Mouse (Mus musculus): ENCODE data around the gene Olfr553. TPM values are rescaled to one million over a fixed set of nuclear protein-coding genes. Genes with fewer than 3 reads are reported as not detected.

The Olfr553 gene
- total and polyA plus RNA-seq, 3 experiments = not detected

- H3K4me2 ChIP-seq (ENCODE audit: insufficient read depth, low read depth, poor library complexity, severe bottlenecking) = no peak within 1 kb of the TSS
- no peak for TF ChIP-seq MEF2A (IDR thresholded peaks at IDR 0.05; ENCODE audit: borderline replicate concordance, low read depth, low read length)
- no peak for TF ChIP-seq MAX (IDR thresholded peaks at IDR 0.05; ENCODE audit: low read length)
- no peak for TF ChIP-seq MYC (IDR thresholded peaks at IDR 0.05; ENCODE audit: low read depth, low read length)
- TF ChIP-seq GABPA (IDR thresholded peaks at IDR 0.05; ENCODE audit: insufficient replicate concordance, low read depth, low read length) = no peak
- TF ChIP-seq NRF1 (IDR thresholded peaks at IDR 0.05; ENCODE audit: low read depth, low read length) = no peak
- H3K27ac ChIP-seq (ENCODE audit: insufficient read depth, low read depth) = no peak within 1 kb of the TSS
- DNase-seq (ENCODE audit: extremely low read depth) = no peak
- dilution Hi-C loops (cut with MboI; ENCODE audit: extremely low pct_ligation_motif_present, extremely low pct_unique_long_range_greater_than_20kb, low sequenced_read_pairs) = no loop called here
- no peak within 1 kb of the TSS for H3K4me3 ChIP-seq (replicated peaks in 1 of 3; ENCODE audit: low read depth in 2 of 3, low read length in 2 of 3, poor library complexity in 1 of 3)
- H3K79me2 ChIP-seq (replicated peaks; ENCODE audit: control insufficient read depth, extremely low read depth, insufficient read depth, poor library complexity, severe bottlenecking) = no peaks in the 10 kb centered on the region
- H3K4me1 ChIP-seq (ENCODE audit: control insufficient read depth in 1 of 2, insufficient read depth in 2 of 2) = peaks cover 0 to 9% of the 10 kb centered on the region in 2 experiments; a peak in 2 of 4 replicates
- no peaks in the 10 kb centered on the region for H3K27me3 ChIP-seq (replicated peaks)
- H3K9ac ChIP-seq (ENCODE audit: insufficient read depth, low read depth) = no peak within 1 kb of the TSS
- no peaks in the 10 kb centered on the region for H3K36me3 ChIP-seq (replicated peaks in 1 of 2; ENCODE audit: control insufficient read depth in 1 of 2, insufficient read depth in 1 of 2, low read length in 1 of 2)
- H3K9me3 ChIP-seq (replicated peaks; ENCODE audit: low read length) = no peaks in the 10 kb centered on the region
- in situ Hi-C loops (cut with MboI; ENCODE audit: low pct_ligation_motif_present, low pct_unique_long_range_greater_than_20kb, low sequenced_read_pairs) = no loop called here
Measured at GRCm38 (mm10) chr7:102591786-102592185, 26.2 kb downstream of the Olfr553 start, which contains the start of gene Olfr551. Gene Olfr551, minus strand, starts transcription at chr7:102591886.

- H3K9me3 ChIP-seq (replicated peaks; ENCODE audit: low read length) = no peaks in the 10 kb centered on the region
- no peak overlapping the region for H3K4me3 ChIP-seq (replicated peaks in 1 of 3; ENCODE audit: low read depth in 2 of 3, low read length in 2 of 3, poor library complexity in 1 of 3)
- H3K27ac ChIP-seq (ENCODE audit: insufficient read depth, low read depth) = no peak overlapping the region
- no peaks in the 10 kb centered on the region for H3K36me3 ChIP-seq (replicated peaks in 1 of 2; ENCODE audit: control insufficient read depth in 1 of 2, insufficient read depth in 1 of 2, low read length in 1 of 2)
- no peaks in the 10 kb centered on the region for H3K27me3 ChIP-seq (replicated peaks)
- H3K4me1 ChIP-seq (ENCODE audit: control insufficient read depth in 1 of 2, insufficient read depth in 2 of 2) = no peaks in the 10 kb centered on the region
- dilution Hi-C loops (cut with MboI; ENCODE audit: extremely low pct_ligation_motif_present, extremely low pct_unique_long_range_greater_than_20kb, low sequenced_read_pairs) (no loop called here), in situ Hi-C loops (cut with MboI; ENCODE audit: low pct_ligation_motif_present, low pct_unique_long_range_greater_than_20kb, low sequenced_read_pairs) (no loop called here)
- H3K79me2 ChIP-seq (replicated peaks; ENCODE audit: control insufficient read depth, extremely low read depth, insufficient read depth, poor library complexity, severe bottlenecking) = no peaks in the 10 kb centered on the region
- no peak overlapping the region for H3K4me2 ChIP-seq (ENCODE audit: insufficient read depth, low read depth, poor library complexity, severe bottlenecking)
- no peak for TF ChIP-seq EP300 (IDR thresholded peaks at IDR 0.05; ENCODE audit: low read length)
- no peak for TF ChIP-seq NELFE (IDR thresholded peaks at IDR 0.05; ENCODE audit: low read depth, low read length)
- no peak for TF ChIP-seq IRF4 (IDR thresholded peaks at IDR 0.05; ENCODE audit: low read depth, low read length)
- TF ChIP-seq GABPA (IDR thresholded peaks at IDR 0.05; ENCODE audit: insufficient replicate concordance, low read depth, low read length) = no peak
- TF ChIP-seq ZKSCAN1 (IDR thresholded peaks at IDR 0.05; ENCODE audit: borderline replicate concordance, low read depth, low read length) = no peak
- TF ChIP-seq ELF1 (IDR thresholded peaks at IDR 0.05; ENCODE audit: low read depth, low read length) = no peak
- no peak for TF ChIP-seq NRF1 (IDR thresholded peaks at IDR 0.05; ENCODE audit: low read depth, low read length)
- no peak for TF ChIP-seq CHD2 (IDR thresholded peaks at IDR 0.05; ENCODE audit: low read length)
- no peak for TF ChIP-seq MXI1 (IDR thresholded peaks at IDR 0.05; ENCODE audit: low read depth, low read length)
- no peak for TF ChIP-seq JUN (IDR thresholded peaks at IDR 0.05; ENCODE audit: insufficient read depth, low read depth, low read length)
- no peak for TF ChIP-seq KAT2A (IDR thresholded peaks at IDR 0.05; ENCODE audit: insufficient replicate concordance, low read length)
- TF ChIP-seq BHLHE40 (IDR thresholded peaks at IDR 0.05; ENCODE audit: low read depth, low read length) = no peak
- no peak for TF ChIP-seq POLR2AphosphoS2 (IDR thresholded peaks at IDR 0.05; ENCODE audit: low read depth, low read length)
- no peak for TF ChIP-seq JUND (conservative IDR thresholded peaks at IDR 0.05; ENCODE audit: low read depth, low read length)
- TF ChIP-seq TCF12 (IDR thresholded peaks at IDR 0.05; ENCODE audit: low read depth, low read length) = no peak
- TF ChIP-seq PAX5 (IDR thresholded peaks at IDR 0.05; ENCODE audit: low read length) = no peak
- TF ChIP-seq MAFK (IDR thresholded peaks at IDR 0.05; ENCODE audit: insufficient replicate concordance, low read length) = no peak
- no peak for DNase-seq (ENCODE audit: extremely low read depth)
- H3K9ac ChIP-seq (ENCODE audit: insufficient read depth, low read depth) = no peak overlapping the region
Measured at GRCm38 (mm10) chr7:102575998-102576397, 42.0 kb downstream of the Olfr553 start.

Measured in CH12.LX (cell line).